Mouse (Mus musculus) spleen, postnatal 36 days (tissue): ENCODE results near the gene Nek5.
A peak's percentile ranks its signal among the peaks of the same experiment; 100 is the strongest.

Experiments
- DNase-seq, 2 experiments: peaks; one replicate each; pipeline ENCODE4 v3.0.0; 2022; ENCODE audit warnings: low spot score in 2 of 2, mixed read lengths in 1 of 2

Gene Nek5

DNA sequence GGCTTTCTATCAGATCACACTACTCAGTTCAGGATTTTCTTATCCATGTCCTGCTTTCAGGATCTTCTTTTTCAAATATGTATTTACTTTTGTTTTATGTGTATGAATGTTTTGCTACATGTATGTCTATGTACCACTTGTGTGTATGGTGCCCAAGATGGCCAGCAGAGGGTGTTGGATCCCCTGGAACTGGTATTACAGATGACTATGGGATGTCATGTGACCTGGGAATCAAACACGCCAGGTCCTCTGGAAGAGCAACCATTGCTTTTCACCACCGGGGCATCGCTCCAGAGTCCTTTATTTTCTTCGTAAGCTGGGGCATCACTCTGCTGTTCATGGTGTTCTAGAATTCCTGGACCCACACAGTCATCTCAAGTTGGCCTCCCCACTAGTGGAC lies 35.6 kb downstream of the Nek5 start:
- no peak for DNase-seq

DNA sequence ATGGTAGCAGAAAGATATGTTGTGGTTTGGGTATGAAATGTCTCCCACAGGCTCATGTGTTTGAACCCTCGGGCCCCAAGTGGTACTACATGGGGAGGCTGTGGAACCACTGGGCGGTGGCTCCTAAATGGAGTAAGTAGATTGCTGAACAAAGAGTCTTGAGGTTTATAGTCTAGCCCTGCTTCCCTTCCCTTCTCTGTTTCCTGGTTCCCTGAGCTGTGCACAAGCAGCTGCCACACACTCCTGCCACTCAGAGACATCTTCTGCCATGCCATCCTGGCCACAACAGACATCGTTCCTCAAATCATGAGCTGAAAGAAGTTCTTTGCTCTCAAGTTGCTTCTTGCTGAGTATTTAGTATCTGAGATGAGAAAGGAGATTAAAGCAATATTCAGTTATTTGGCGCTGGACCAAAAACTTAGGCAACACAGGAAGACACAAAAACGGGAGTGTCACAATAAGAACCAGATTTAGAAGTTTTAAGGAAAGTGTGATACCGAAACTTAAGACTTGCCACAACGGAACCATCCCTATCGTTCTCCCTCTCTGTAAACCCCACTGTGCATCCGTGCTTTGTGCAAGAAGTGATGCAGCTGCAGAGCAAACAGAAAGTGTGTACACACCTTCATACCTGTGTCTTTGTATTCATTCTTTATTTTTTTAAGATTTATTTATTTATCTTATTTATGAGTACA lies 45.4 kb downstream of the Nek5 start:
- no peak for DNase-seq

DNA sequence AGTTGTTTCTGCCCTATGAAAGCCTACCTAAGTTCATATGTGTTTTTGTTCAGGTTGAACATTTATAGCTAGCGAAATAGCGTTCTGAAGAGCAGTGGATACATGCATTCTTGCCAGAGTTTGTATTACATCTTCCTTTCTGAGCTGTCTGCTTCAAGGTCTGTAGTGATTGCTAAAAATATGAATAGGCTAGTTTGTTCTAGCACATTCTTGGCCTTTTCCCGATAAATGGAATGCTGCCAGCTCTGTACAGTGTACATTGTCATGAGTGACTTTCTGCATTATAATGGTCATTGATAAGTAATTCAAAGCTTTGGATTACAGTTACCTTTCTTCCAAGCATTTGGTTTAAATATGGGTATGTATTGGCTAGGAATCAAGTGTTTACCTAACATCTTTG lies 63.7 kb downstream of the Nek5 start:
- DNase-seq, result no peak

DNA sequence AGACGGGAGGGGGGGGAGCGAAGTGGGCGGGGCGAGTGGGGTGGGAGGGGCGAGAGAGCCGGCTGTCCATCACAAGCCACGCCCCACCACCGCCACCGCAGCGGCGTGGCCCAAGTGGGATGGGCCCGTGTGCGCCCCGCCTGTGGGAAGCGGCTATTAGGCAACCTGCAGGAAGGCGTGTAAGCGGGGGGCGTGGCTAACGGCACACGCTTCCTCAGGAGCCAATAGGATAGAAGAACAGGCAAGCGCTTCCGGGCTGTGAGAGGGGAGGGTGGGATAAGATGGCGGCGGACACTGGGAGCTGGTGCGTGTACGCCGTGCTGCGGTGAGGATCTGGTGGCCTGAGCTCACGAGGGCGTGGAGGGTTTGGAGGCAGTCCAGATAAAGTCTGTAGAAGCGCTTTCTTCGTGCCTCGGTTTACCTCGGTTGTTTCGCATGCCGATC lies 64.4 kb downstream of the Nek5 start, which contains the start of gene Alg11:
Gene Alg11 (plus strand): TSS at position 276 of the 444 bp plus-strand sequence.
- DNase-seq, result peak; percentile 96 to 98

DNA sequence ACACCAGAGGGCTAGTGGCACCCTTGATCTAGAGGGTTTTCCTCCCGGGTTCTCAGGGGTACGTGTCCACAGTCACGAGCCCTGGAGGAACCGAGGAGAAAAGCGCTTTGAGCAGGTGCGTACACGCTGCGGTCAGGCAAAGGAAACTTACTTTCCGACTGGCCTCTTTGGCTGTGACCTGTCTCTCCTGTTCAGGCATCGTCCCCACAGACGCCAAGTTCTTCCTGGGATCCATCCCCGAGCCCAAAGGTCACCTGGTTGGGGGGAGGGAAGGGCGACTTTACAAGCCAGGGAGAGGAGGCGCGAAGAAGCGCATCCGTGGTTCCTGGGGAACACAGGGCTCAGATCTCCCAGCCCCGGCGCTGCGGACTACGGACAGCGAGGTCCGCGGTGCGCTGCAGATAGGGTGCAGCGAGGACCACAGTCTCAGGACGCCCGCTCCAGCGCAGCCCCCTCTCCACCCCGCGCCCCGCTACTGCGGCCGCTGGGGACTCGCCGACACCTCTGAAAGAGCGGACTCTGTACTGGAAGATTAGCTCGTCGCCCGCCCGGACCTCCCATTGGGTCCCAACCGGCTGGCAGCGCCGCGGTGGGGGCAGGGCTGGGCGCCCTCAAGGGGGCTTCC lies 64.9 kb downstream of the Nek5 start, which contains the start of gene Atp7b:
Gene Atp7b (minus strand): TSS at position 485 of the 625 bp plus-strand sequence.
- DNase-seq, result peak in 1 of 2 experiments; percentile 22

DNA sequence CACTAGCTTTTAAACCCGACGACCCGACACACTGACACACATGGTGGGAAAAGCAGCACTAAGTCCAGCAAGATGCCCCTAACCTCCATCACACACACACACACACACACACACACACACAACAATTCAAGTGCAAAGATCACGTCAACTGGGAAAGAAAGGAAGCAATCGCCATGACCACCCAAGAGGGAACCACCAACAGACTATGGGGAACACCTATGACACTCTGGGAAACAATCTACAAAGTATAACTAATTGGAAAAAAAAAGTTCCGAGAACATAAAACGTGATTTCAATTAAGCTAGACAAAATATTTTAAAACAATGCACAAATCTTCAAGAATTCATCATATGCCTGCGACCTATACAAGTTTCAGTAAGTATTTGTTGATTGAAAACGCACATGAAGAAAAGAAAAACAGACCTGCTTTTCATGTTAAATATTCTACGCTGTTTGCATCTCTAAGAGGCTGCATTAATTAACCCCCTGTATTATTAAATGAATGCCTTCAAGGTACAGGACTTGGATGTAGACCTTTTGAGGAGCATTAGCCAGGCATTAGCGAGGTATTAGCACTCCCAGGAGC lies 65.6 kb downstream of the Nek5 start:
- no peak for DNase-seq

DNA sequence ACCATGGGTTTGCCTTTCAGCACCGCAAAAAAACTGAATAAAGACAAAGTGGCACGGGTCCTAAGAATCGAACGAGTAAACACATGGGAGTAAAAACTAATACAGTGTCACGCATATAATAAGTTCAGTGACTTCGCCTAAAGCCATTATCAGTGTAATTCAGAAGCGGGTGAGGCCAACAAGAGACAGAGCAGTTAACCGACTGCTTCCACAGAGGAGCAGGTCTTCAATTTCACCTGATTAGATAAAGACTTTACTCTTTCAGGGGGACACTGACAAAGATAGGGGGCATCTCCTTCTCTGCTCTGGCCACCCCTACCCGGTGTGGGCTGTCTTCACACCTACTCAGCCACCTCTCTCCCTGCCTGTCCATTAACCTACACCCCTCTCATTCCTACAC lies 66.5 kb downstream of the Nek5 start:
- DNase-seq, result no peak

DNA sequence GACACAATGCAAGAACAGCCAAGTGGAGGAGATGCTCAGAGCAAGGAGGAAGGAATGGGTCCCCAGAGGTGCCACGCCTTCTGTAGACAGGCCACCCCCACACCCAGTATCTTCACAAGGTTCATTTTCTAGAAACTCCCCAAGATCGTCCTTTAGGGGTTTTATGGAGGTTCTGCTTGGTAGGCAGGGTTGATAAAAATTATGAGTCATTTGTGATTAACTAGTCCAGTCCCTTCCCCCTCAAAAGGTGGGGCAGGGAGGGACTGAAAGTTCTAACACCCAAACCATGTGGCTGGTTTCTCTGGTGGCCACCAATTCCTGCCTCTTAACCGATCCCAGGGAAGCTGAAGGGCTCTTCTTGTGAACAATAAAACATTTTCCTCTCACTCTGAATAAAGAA lies 68.0 kb downstream of the Nek5 start:
- DNase-seq, result no peak

DNA sequence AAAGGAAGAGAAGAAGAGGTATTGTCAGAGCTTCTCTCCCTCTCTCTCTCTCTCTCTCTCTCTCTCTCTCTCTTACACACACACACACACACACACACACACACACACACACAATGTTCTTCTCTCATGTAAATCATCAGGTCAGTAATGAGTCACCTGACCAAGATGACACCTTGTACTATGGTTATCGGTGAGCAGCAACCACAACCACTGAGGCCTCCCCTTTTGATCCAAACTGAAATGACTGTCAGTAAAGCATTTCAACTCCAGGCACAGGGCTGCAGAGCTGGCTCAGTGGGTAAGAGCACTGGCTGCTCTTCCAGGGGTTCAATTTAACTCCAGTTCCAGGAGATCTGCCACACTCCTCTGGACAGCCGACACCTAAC lies 69.4 kb downstream of the Nek5 start:
- no peak for DNase-seq

DNA sequence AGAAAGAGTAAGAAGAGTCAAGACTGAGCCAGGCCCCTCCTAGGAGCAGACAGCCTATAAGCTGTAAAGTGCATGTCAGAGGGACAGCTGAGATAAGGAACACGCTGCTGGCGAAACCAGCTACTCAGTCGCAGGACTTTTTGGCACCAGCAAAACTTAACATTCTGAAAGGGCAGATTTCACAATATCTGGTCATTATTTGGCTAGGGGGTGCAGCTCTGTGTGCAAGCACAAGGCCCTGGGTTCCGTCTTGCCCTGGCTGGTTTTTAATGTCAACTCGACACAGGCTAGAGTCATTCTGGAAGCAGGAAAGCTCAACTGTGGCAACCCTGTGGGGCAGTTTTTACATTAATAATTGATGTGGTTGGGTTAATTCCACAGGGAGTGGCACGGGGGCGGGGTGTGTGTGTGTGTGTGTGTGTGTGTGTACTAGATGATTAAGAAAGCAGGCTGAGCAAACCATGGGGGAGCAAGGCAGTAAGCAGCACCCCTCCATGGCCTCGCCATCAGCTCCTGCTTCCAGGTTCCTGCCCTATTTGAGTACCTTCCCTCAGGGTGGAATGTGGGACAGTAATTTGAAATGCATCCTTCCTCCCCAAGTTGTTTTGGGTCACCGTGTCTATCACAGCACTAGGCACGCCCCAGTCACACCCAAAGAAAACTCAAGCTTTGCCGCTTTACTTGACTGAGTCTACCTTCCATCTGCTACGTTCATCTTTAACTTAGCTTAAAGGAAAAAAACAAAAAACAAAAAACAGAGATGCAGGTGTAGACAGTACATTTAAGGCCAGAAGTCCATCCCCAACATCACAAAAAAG lies 70.0 kb downstream of the Nek5 start:
- peak in 1 of 2 experiments; percentile 19 for DNase-seq

DNA sequence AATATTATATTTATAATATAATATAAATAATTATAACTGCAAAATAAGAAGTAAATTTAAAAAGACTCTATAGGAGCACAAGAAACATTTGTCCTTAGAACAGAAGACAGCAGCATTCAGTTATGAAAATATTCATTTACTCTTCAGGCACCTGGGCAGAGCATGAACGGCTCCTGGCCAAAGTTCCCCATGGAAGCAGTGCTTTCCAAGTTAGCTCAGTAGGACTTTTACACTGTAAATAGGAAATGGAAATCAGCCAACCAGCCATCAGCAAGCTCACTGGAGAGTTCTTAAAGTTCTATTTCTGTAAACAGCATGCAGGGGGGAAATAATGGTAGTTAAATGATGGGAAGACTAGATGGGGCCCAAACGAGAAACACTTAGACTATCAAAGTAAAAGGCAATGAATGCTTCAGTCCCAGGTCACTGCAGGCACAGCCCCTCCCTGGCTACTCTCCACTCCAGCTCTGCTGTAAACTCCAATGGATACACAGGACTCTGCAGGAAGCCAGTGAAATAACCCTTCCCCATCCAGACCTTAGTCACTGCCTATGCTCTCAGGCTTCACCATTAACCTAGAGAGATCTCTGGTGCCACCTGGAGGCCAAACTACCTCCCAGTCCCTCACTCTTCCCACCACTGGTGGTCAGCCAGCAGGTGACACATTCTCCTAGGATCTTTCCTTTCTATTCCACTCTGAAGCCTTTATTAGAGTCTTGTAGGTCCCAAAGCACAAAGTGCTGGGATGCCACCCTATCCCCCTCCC lies 77.0 kb downstream of the Nek5 start:
- no peak for DNase-seq

DNA sequence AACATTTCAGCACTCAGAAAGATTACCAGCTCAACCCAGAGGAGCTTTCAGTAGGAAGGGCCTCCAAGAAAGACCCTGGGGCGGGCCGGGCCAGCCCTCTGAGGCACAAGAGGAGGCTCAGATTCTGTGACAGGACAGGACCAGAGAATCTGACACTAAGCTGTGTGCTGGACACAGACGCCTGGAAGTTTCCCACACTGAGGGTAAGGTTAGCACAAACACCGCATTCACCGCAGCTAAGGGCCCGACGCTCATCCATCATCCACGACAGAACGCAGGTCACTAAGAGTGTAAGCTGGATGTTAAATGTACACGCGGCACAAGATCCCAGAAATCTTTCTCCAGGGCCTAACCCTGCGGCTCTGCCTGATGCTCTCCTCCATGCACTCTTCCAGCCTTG lies 81.1 kb downstream of the Nek5 start:
- no peak for DNase-seq

DNA sequence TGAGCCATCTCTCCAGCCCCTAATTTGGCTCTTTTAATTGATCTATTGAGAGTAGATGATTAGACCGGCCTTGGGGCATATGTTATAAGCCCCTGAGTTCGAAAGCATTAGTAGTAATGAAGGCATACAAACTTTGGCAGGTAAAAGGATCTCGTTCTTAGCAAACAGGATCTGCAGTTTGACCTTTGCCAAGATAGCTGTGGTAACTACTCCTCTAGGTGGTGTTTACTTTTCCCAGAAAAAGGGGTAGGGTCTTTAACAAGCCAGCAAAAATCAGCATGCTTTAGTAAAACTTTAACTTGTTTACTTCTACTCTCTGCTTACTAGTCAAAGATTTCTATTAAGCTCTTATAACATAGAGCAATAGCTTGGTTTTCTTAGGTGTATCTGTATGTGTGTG lies 82.3 kb downstream of the Nek5 start:
- DNase-seq, result no peak

DNA sequence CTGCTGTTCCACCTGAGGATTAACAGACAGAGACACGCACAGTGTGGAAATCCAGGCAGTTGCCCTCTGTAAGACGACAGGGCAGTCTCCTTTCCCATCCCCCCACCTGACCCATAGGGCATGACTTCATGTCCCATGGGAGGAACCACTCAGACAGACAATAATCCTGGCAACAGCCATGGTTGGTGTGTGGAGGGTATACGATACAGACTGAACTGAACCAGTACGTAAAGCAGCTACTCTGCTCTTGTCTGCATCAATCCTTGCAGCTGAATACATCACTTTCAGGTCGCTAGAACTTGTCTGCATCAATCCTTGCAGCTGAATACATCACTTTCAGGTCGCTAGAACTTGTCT lies 84.7 kb downstream of the Nek5 start:
- DNase-seq, result no peak

DNA sequence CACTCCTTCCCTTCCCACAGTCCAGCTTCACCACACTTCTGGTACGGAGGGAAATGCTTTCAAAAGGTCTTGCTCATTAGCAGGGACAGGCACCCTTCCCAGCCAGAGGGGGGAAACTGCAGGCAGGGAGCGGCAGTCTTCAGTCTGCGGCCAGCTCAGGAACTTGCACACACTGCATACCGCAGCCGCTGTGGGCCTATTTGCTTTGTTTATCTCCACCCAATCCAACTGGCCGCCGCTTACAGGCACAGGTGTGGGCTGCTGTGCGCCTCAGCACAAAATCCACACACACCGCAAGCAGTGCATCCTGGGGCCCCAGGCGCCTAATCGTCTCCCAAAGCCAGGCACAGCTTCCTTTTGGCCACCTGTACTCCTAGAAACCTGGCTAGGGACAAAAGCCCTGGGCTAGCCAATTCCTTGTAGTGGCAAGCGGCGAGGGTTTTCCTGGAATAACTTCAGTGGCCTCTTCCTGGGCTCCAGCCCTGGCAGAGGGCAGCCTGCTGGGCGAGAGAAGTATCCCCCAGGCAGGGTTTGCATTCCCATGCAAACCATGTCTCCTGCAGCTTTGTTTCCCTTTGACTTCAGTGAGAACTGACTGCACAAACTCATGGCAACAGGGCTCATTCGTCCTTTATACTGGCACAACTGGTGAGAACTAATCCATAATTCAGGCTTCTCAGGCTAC lies 85.2 kb downstream of the Nek5 start:
- no peak for DNase-seq

DNA sequence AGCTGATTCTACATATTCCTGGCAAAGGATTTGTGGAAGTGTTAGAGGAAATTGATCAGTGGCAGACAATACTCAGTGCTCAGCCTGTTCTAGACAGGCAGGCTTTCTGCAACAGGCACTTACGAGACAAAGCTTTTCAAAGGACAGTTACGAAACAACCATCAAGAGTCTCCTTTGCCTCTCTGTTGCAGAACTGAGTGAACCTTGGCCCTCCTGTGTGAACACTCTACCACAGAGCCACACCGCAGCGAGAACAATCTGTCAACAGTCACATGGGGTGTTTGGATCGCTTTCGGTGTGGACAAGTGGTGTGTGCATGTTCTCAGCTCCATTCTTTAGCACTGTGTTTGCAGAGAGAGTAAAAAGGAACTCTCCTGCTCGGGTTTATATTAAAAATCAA lies 87.8 kb downstream of the Nek5 start:
- no peak for DNase-seq

DNA sequence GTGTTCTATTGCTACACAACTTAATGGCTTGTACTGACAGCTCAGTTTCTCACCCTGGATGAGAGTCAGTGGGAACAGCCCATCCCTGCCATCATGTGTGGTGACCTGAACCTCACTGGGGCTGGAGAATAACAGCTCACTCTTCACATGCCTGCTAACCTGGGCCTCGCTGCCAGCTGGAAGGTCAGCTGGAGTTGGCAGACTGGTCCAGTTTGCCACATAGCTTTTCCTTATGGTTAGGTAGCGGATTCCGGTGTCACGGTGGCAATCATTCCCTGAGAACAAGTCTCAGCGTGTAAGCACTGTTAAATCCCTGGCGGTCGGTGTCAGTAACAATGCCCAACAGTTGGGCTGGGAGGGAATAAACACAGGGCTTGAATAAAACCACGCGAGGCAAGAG lies 88.7 kb downstream of the Nek5 start:
- DNase-seq, result no peak

DNA sequence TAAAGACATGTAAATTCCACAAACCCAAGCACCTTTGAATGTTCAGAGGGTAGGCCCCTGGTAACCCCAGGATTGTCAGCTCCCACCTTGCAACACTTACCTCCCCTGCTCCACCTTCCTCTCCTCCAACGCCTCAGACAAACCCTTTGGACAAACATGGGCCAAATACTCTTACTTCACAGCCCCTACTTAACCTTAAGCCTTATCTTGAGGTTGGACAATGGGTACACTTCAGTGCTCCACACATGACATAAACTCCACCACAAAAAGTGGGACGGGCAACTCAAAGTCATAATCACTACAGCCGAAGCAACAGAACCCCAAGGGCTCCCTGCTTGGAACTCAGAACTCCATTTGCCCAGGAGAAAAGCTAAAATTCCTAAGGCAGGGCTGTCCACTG lies 93.9 kb downstream of the Nek5 start:
- no peak for DNase-seq

DNA sequence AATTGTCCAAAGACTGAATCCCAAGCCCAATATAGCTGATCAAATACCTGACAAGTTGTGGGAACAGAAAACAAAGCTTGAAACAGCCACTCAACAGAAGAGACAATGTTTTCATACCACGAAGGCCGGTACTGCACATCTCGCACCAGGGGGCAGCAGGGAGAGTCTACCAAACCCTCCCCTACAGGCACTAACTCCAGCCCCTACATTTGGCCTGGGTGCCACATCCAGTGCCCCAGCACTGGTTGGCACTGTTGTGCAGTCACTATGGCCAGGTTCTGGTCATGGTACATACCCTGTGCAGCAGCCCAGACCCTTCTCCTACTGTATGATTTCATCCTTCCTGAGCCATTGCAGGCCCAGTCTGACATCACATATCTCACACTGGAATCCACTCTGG lies 95.9 kb downstream of the Nek5 start:
- DNase-seq, result no peak

DNA sequence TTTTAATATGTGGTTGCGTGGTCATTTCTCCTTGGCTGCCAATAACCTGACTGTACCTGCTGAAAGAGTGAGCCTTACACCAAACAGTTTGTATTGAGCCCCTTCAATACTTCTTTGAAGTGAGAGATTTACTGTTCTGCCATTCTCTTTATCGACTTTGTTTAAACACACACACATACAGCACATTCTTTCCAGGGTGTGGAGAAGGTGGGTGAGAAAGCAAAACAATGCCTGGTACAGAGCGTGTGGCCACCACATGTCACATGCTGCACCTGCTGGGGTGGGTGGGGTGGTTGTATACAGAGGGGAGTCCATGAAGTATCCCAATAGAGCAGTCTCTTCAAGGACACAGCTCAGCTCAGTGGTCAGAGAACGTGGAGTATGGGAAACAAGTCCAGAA lies 99.6 kb downstream of the Nek5 start:
- no peak for DNase-seq
